Mouse (Mus musculus): Measurements from ENCODE around the gene Prickle2. TPM values are rescaled to one million over a fixed set of nuclear protein-coding genes. Genes with fewer than 3 reads are reported as not detected.

The Prickle2 gene
- polyA plus RNA-seq, 1 experiment: 1.1 TPM

- TF ChIP-seq POLR2A (IDR thresholded peaks at IDR 0.05; ENCODE audit: low read depth, low read length) (no peak), CTCF (IDR thresholded peaks at IDR 0.05; ENCODE audit: extremely low read depth, insufficient read depth, insufficient read length, insufficient replicate concordance) (no peak)
- 87% methylated on average over 7 of the region's 7 CpGs for WGBS
- H3K4me1 ChIP-seq (ENCODE audit: control insufficient read depth, insufficient read depth, insufficient read length): no peaks in the 10 kb centered on the region
- no peak for DNase-seq (ENCODE audit: low read depth in 1 of 2, low spot score in 2 of 2)
- no peaks in the 10 kb centered on the region for H3K27me3 ChIP-seq (ENCODE audit: control insufficient read depth, insufficient read depth, low read length)
- no peaks in the 10 kb centered on the region for H3K36me3 ChIP-seq (ENCODE audit: control insufficient read depth, insufficient read depth, low read length)
- H3K4me3 ChIP-seq (ENCODE audit: extremely low read depth, insufficient read depth, insufficient read length): no peak overlapping the region
- no peak overlapping the region for H3K27ac ChIP-seq (ENCODE audit: insufficient read depth, low read length)
Observed at GRCm38 (mm10) chr6:92425476-92425875, 280.5 kb downstream of the Prickle2 start.

GRCm38 (mm10) chr6:92424991-92425390, 281.0 kb downstream of the Prickle2 start:
- Histone ChIP-seq H3K27me3 (ENCODE audit: control insufficient read depth, insufficient read depth, low read length) (no peaks in the 10 kb centered on the region), H3K4me1 (ENCODE audit: control insufficient read depth, insufficient read depth, insufficient read length) (no peaks in the 10 kb centered on the region), H3K4me3 (ENCODE audit: extremely low read depth, insufficient read depth, insufficient read length) (no peak overlapping the region), H3K36me3 (ENCODE audit: control insufficient read depth, insufficient read depth, low read length) (no peaks in the 10 kb centered on the region), H3K27ac (ENCODE audit: insufficient read depth, low read length) (no peak overlapping the region)
- 46% methylated on average over 3 of the region's 3 CpGs for WGBS
- no peak for DNase-seq (ENCODE audit: low read depth in 1 of 2, low spot score in 2 of 2)
- TF ChIP-seq CTCF (IDR thresholded peaks at IDR 0.05; ENCODE audit: extremely low read depth, insufficient read depth, insufficient read length, insufficient replicate concordance) (no peak), POLR2A (IDR thresholded peaks at IDR 0.05; ENCODE audit: low read depth, low read length) (no peak)

GRCm38 (mm10) chr6:92422286-92422685, 283.7 kb downstream of the Prickle2 start:
- H3K27ac ChIP-seq (ENCODE audit: insufficient read depth, low read length): no peak overlapping the region
- H3K4me3 ChIP-seq (ENCODE audit: extremely low read depth, insufficient read depth, insufficient read length): no peak overlapping the region
- no peaks in the 10 kb centered on the region for H3K4me1 ChIP-seq (ENCODE audit: control insufficient read depth, insufficient read depth, insufficient read length)
- no peak for DNase-seq (ENCODE audit: low read depth in 1 of 2, low spot score in 2 of 2)
- WGBS: 35% methylated on average over 11 of the region's 11 CpGs
- H3K27me3 ChIP-seq (ENCODE audit: control insufficient read depth, insufficient read depth, low read length): no peaks in the 10 kb centered on the region
- TF ChIP-seq POLR2A (IDR thresholded peaks at IDR 0.05; ENCODE audit: low read depth, low read length) (no peak), CTCF (IDR thresholded peaks at IDR 0.05; ENCODE audit: extremely low read depth, insufficient read depth, insufficient read length, insufficient replicate concordance) (no peak)
- no peaks in the 10 kb centered on the region for H3K36me3 ChIP-seq (ENCODE audit: control insufficient read depth, insufficient read depth, low read length)

- no peaks in the 10 kb centered on the region for H3K27me3 ChIP-seq (ENCODE audit: control insufficient read depth, insufficient read depth, low read length)
- no peaks in the 10 kb centered on the region for H3K36me3 ChIP-seq (ENCODE audit: control insufficient read depth, insufficient read depth, low read length)
- H3K27ac ChIP-seq (ENCODE audit: insufficient read depth, low read length): no peak overlapping the region
- DNase-seq (ENCODE audit: low read depth in 1 of 2, low spot score in 2 of 2): no peak
- H3K4me1 ChIP-seq (ENCODE audit: control insufficient read depth, insufficient read depth, insufficient read length): no peaks in the 10 kb centered on the region
- no peak for TF ChIP-seq CTCF (IDR thresholded peaks at IDR 0.05; ENCODE audit: extremely low read depth, insufficient read depth, insufficient read length, insufficient replicate concordance)
- TF ChIP-seq POLR2A (IDR thresholded peaks at IDR 0.05; ENCODE audit: low read depth, low read length): no peak
- WGBS: 88% methylated on average over 12 of the region's 12 CpGs
- no peak overlapping the region for H3K4me3 ChIP-seq (ENCODE audit: extremely low read depth, insufficient read depth, insufficient read length)
Observed at GRCm38 (mm10) chr6:92420106-92420505, 285.8 kb downstream of the Prickle2 start.

GRCm38 (mm10) chr6:92415405-92415755, 290.6 kb downstream of the Prickle2 start:
- TF ChIP-seq CTCF (IDR thresholded peaks at IDR 0.05; ENCODE audit: extremely low read depth, insufficient read depth, insufficient read length, insufficient replicate concordance) (no peak), POLR2A (IDR thresholded peaks at IDR 0.05; ENCODE audit: low read depth, low read length) (no peak)
- H3K4me3 ChIP-seq (ENCODE audit: extremely low read depth, insufficient read depth, insufficient read length): no peak overlapping the region
- DNase-seq (ENCODE audit: low read depth in 1 of 2, low spot score in 2 of 2): no peak
- no peaks in the 10 kb centered on the region for H3K4me1 ChIP-seq (ENCODE audit: control insufficient read depth, insufficient read depth, insufficient read length)
- H3K27me3 ChIP-seq (ENCODE audit: control insufficient read depth, insufficient read depth, low read length): no peaks in the 10 kb centered on the region
- WGBS: 90% methylated on average over 7 of the region's 7 CpGs
- H3K36me3 ChIP-seq (ENCODE audit: control insufficient read depth, insufficient read depth, low read length): no peaks in the 10 kb centered on the region
- no peak overlapping the region for H3K27ac ChIP-seq (ENCODE audit: insufficient read depth, low read length)

GRCm38 (mm10) chr6:92414478-92415404, 291.2 kb downstream of the Prickle2 start:
- Histone ChIP-seq H3K27ac (ENCODE audit: insufficient read depth, low read length) (no peak overlapping the region), H3K4me3 (ENCODE audit: extremely low read depth, insufficient read depth, insufficient read length) (no peak overlapping the region)
- no peak for TF ChIP-seq CTCF (IDR thresholded peaks at IDR 0.05; ENCODE audit: extremely low read depth, insufficient read depth, insufficient read length, insufficient replicate concordance)

GRCm38 (mm10) chr6:92413982-92414381, 292.0 kb downstream of the Prickle2 start:
- WGBS: 70% methylated on average over 1 of the region's 1 CpGs
- Histone ChIP-seq H3K4me3 (ENCODE audit: extremely low read depth, insufficient read depth, insufficient read length) (no peak overlapping the region), H3K36me3 (ENCODE audit: control insufficient read depth, insufficient read depth, low read length) (no peaks in the 10 kb centered on the region), H3K27me3 (ENCODE audit: control insufficient read depth, insufficient read depth, low read length) (no peaks in the 10 kb centered on the region), H3K27ac (ENCODE audit: insufficient read depth, low read length) (no peak overlapping the region), H3K4me1 (ENCODE audit: control insufficient read depth, insufficient read depth, insufficient read length) (no peaks in the 10 kb centered on the region)
- TF ChIP-seq POLR2A (IDR thresholded peaks at IDR 0.05; ENCODE audit: low read depth, low read length) (no peak), CTCF (IDR thresholded peaks at IDR 0.05; ENCODE audit: extremely low read depth, insufficient read depth, insufficient read length, insufficient replicate concordance) (no peak)
- DNase-seq (ENCODE audit: low read depth in 1 of 2, low spot score in 2 of 2): no peak

More at GRCm38 (mm10) chr6:92414478-92415404, 291.2 kb downstream of the Prickle2 start:
- Histone ChIP-seq H3K4me1 (ENCODE audit: control insufficient read depth, insufficient read depth, insufficient read length) (no peaks in the 10 kb centered on the region), H3K27me3 (ENCODE audit: control insufficient read depth, insufficient read depth, low read length) (no peaks in the 10 kb centered on the region), H3K36me3 (ENCODE audit: control insufficient read depth, insufficient read depth, low read length) (no peaks in the 10 kb centered on the region)
- 70% methylated on average over 8 of the region's 8 CpGs for WGBS
- no peak for DNase-seq (ENCODE audit: low read depth in 1 of 2, low spot score in 2 of 2)

Data from spleen, adult 2 months (tissue).